Mouse (Mus musculus): Measurements from ENCODE around the gene Trappc3l. TPM values are rescaled to one million over a fixed set of nuclear protein-coding genes. Genes with fewer than 3 reads are reported as not detected.

Trappc3l gene
- total RNA-seq (2023; ENCODE audit: inconsistent age) = not detected in 4 replicates

DNA sequence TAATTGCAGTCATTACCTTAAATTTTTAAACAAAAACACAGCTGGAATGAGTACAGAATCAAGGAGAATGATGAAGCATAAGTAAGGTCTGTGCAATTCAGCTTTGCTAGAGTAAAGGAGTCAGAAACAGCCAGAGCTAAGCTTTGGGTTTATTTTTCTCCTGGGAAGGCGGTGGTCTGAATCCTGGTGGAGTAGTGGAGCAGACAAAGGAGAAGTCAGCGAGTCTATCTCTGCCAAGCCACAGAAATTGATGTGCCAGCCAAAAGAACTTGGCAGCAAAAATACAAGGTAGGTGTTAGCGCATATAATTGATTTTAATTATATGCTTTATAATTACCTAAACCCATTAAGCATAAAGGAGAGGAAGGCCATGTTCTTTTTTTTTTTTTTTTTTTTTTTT is at the start of gene Trappc3l:
Gene Trappc3l, plus strand, starts transcription at position 197 of the 400 bp plus-strand sequence.

DNA sequence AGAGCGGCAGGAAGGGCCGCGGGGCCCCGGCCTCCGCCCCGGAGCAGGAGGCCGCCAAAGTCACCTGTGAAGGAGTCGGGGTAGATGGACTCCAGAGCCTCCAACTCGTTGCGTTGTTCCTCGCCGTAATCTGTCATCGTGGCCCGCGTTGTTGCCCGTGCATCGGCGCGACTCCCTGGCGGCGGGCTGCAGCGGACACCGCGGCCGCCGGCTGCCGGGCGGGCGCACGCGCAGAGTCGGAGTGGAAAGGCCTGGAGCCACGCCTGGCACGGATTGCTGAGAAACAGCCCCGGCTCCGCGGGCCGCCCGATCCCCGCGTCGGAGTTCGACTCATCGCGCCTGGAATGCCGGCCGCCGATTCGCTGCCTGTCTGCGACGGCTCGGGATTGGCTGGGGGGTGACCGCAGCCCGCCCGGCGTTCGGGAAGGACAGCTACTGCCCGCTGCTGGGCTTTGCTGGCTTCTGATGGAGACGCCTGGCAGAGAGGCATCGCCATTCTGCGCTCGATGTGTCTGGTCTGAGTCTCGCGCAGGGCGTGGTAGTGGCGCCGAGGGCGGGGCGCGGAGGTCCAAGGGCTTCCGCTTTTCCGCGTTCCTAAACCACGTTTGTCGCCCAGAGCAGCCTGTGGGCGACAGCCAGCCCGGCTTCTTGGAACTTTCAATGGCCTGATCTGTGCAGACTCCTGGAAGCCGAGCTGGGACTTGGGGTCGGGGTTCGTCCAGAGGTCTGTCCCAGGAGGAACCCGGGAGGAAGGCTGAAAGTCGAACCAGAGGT is 17.9 kb upstream of the Trappc3l start, which contains the start of gene Rwdd1:
Gene Rwdd1, minus strand, starts transcription at position 323 of the 774 bp plus-strand sequence.

DNA sequence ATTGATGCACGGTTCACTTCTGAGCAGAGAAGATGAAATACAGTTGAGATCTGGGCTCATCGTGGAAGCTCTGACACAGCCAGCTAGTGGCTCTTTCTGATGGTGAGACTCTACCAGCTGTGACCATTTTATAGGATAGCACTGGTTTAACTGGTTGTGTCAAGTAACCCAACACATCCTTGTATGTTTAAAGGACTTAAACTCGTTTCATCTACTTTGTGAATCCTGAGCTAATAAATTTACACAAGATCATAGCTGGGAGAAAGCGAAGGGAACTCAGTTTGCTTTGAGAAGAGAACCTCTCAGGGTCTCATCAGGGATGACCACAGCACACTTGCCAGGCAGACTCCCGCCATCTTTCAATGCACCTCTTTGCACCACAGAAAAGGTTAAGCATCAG is 6.8 kb downstream of the Trappc3l start, which contains the start of gene Calhm4:
Gene Calhm4, minus strand, starts transcription at position 101 of the 400 bp plus-strand sequence.

DNA sequence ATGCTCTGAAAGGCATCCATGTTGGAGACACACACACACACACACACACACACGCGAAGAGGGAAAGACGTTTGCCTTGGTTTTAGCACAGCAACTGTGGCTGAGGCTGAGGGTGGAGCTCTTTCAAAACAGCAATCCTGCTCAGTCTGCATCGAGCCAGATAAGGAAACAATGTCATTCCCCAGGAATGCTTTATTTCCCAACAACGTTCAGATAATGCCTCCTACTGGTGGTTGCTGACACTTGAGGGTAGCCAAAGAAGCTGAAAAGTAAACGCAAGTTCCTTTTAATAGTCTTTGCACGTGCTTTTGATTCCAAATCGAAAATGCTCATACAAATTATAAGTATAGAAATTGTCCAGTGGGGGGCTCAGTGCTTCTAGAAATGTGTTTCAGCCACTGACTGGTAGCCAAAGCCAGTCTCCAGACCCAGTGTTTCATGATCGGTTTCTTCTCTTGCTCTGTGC is 59.1 kb downstream of the Trappc3l start, which contains the start of gene Calhm5:
Gene Calhm5, minus strand, starts transcription at position 102 of the 466 bp plus-strand sequence.

DNA sequence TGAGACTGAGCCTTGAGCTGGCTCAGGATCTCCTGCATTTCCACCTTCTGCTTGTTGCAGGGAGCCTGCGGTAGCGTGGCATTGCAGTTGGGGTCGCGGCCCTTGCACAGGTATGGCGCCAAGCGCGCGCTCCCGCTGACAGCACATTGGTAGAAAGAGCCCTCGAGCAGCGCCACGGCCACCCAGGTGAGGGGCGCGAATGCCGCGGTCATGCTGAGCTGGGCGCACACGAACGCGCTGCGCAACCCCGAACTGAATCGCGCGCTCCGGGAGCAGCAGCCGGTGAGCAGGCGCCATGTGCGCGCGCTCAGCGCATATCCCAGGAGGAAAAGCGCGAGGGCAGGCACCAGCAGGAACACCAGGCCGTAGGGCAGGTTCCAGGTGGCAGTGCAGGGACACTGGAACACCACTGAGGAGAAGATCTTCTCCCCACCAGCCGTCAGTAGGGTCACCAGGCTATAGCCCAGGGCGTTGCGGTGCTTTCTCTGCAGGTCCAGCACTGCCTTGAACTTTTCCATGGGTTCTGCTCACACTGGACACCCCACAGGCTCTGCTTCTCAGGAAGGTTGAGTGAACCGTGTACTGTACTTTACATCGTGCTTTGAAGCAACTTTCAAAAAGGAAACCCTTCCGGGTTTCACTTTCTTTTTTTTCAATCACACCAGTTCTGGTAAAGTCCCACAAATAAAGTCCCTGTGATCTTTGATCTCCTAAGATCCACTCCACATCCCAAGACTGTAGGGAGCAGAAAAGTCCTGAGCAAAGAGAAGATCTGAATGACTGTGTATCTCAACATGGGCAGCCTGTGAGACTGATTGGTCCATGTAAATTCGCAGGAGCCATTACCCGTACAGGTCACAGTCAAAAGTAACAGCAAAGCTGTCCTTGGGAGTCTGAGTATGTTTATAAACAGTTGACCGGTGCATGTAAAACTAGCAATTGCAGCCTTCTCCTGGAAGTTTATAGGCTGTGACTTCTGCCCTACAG is 90.3 kb downstream of the Trappc3l start, which contains the start of gene Calhm6:
Gene Calhm6, minus strand, starts transcription at position 593 of the 987 bp plus-strand sequence.

Other genes starting within 250 kb of the Trappc3l start
- gene Sult3a1, start 179.9 kb upstream of the Trappc3l start, total RNA-seq (2023; ENCODE audit: inconsistent age) = not detected in 4 replicates
- not detected in 4 replicates for gene Rsph4a, start 132.5 kb upstream of the Trappc3l start, total RNA-seq (2023; ENCODE audit: inconsistent age)
- 101 to 123 TPM (median 121 TPM) in 4 replicates for gene Zup1, start 86.3 kb upstream of the Trappc3l start, total RNA-seq (2023; ENCODE audit: inconsistent age)
- gene Rwdd1, start 18.0 kb upstream of the Trappc3l start, total RNA-seq (2023; ENCODE audit: inconsistent age) = 37.0 to 53.7 TPM (median 44.2 TPM) in 4 replicates
- not detected in 4 replicates for gene Calhm4, start 6.7 kb downstream of the Trappc3l start, total RNA-seq (2023; ENCODE audit: inconsistent age)
- not detected in 4 replicates for gene Calhm5, start 58.9 kb downstream of the Trappc3l start, total RNA-seq (2023; ENCODE audit: inconsistent age)
- 10.9 to 17.9 TPM (median 14.1 TPM) in 4 replicates for gene Calhm6, start 90.4 kb downstream of the Trappc3l start, total RNA-seq (2023; ENCODE audit: inconsistent age)
- 2.4 to 5.8 TPM (median 3.8 TPM) in 4 replicates for gene Dse, start 170.1 kb downstream of the Trappc3l start, total RNA-seq (2023; ENCODE audit: inconsistent age)
- 89.3 to 95.8 TPM (median 90.2 TPM) in 4 replicates for gene Tspyl1, start 244.6 kb downstream of the Trappc3l start, total RNA-seq (2023; ENCODE audit: inconsistent age)